Mouse (Mus musculus): ENCODE data around the gene Casz1. TPM values are rescaled to one million over a fixed set of nuclear protein-coding genes. Genes with fewer than 3 reads are reported as not detected.

Gene Casz1
- polyA plus RNA-seq, 1 experiment from 2014 or later, result 9.7 TPM

DNA sequence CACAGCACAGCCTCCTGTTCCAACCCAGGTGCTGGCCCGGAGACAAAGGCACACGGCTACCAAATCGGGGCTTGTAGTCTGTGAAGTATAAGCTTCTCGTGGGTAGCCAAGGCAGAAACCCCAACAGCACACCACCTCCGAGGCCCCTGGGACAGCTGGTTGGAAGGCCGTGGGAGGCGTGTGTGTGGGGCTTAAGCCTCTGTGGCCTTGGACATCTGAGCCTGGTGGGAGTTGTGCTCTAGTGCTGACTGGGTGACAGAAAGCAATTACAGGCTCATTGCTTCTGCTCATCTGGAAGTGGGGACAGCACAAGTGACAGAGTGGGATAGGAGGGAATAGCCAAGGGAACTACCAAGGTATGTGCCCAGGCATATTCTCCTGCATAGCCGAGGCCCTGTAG, 119.7 kb downstream of the Casz1 start:
- DNase-seq (ENCODE audit: low spot score) (no peak), ATAC-seq (no peak)
- WGBS, result 61% methylated on average over 8 of the region's 8 CpGs
- H3K27me3 ChIP-seq (replicated peaks; ENCODE audit: insufficient read depth, low read length), result no peaks in the 10 kb centered on the region
- peak overlapping the region; percentile 71 for H3K27ac ChIP-seq (ENCODE audit: low read length)
- H3K9ac ChIP-seq (replicated peaks; ENCODE audit: low read depth), result no peak overlapping the region
- no peak overlapping the region for H3K4me3 ChIP-seq (ENCODE audit: low read depth, low read length)
- no peaks in the 10 kb centered on the region for H3K9me3 ChIP-seq (ENCODE audit: low read length)
- H3K4me1 ChIP-seq (ENCODE audit: insufficient read depth, low read depth, low read length), result peaks cover 7% of the 10 kb centered on the region; the same call in 1 of the 2 replicates
- no peaks in the 10 kb centered on the region for H3K36me3 ChIP-seq (ENCODE audit: insufficient read depth, low read length)
- TF ChIP-seq CTCF (IDR thresholded peaks at IDR 0.05), result no peak
- no peak for TF ChIP-seq EP300 (IDR thresholded peaks at IDR 0.05)
- no peak overlapping the region for H3K4me2 ChIP-seq (replicated peaks; ENCODE audit: low read depth, low read length)

GRCm38 (mm10) chr4:148925589-148926359, 121.5 kb downstream of the Casz1 start:
- H3K9ac ChIP-seq (replicated peaks; ENCODE audit: low read depth), result no peak overlapping the region
- peak overlapping the region; percentile 84 for H3K27ac ChIP-seq (ENCODE audit: low read length)

GRCm38 (mm10) chr4:148926459-148926858, 122.2 kb downstream of the Casz1 start:
- ATAC-seq, result peak; percentile 73
- Histone ChIP-seq H3K9ac (replicated peaks; ENCODE audit: low read depth) (no peak overlapping the region), H3K4me1 (ENCODE audit: insufficient read depth, low read depth, low read length) (peaks cover 7% of the 10 kb centered on the region; the same call in 1 of the 2 replicates), H3K36me3 (ENCODE audit: insufficient read depth, low read length) (no peaks in the 10 kb centered on the region), H3K27me3 (replicated peaks; ENCODE audit: insufficient read depth, low read length) (no peaks in the 10 kb centered on the region), H3K4me3 (ENCODE audit: low read depth, low read length) (no peak overlapping the region), H3K27ac (ENCODE audit: low read length) (peak overlapping the region; percentile 84), H3K4me2 (replicated peaks; ENCODE audit: low read depth, low read length) (no peak overlapping the region), H3K9me3 (ENCODE audit: low read length) (no peaks in the 10 kb centered on the region)
- WGBS, result 39% methylated on average over 6 of the region's 8 CpGs
- TF ChIP-seq CTCF (IDR thresholded peaks at IDR 0.05) (no peak), EP300 (IDR thresholded peaks at IDR 0.05) (peak; percentile 86)
- DNase-seq (ENCODE audit: low spot score), result peak; percentile 72

More at GRCm38 (mm10) chr4:148925589-148926359, 121.5 kb downstream of the Casz1 start:
- H3K4me2 ChIP-seq (replicated peaks; ENCODE audit: low read depth, low read length), result no peak overlapping the region
- ATAC-seq, result peak; percentile 80
- H3K4me3 ChIP-seq (ENCODE audit: low read depth, low read length), result no peak overlapping the region
- H3K9me3 ChIP-seq (ENCODE audit: low read length), result no peaks in the 10 kb centered on the region
- peaks cover 7% of the 10 kb centered on the region; the same call in 1 of the 2 replicates for H3K4me1 ChIP-seq (ENCODE audit: insufficient read depth, low read depth, low read length)
- no peaks in the 10 kb centered on the region for H3K36me3 ChIP-seq (ENCODE audit: insufficient read depth, low read length)
- no peaks in the 10 kb centered on the region for H3K27me3 ChIP-seq (replicated peaks; ENCODE audit: insufficient read depth, low read length)
- DNase-seq (ENCODE audit: low spot score), result peak; percentile 69
- WGBS, result 24% methylated on average over 18 of the region's 18 CpGs
- no peak for TF ChIP-seq CTCF (IDR thresholded peaks at IDR 0.05)
- TF ChIP-seq EP300 (IDR thresholded peaks at IDR 0.05), result peak; percentile 95

DNA sequence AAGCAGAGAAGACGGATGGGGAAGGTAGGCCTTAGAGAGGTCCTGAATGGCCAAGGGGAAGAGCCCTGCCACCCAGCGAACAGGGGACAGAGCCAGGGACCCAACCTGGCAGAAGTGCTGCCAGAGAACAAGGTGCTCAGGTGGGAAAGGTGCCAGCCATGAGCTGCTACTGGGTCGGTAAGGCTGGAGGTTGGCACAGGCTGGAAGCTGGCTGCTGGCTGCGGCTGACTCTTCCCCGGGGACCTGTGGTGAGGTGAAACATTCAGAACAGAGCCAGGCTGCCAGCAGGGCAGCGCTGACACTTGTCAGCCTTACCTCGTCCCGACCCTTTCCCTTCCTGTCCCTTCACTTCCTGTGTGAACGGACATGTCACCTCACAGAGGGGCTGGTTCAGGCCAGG, 124.1 kb downstream of the Casz1 start:
- H3K9me3 ChIP-seq (ENCODE audit: low read length), result no peaks in the 10 kb centered on the region
- no peak for TF ChIP-seq EP300 (IDR thresholded peaks at IDR 0.05)
- H3K9ac ChIP-seq (replicated peaks; ENCODE audit: low read depth), result no peak overlapping the region
- DNase-seq (ENCODE audit: low spot score) (no peak), ATAC-seq (no peak)
- H3K4me2 ChIP-seq (replicated peaks; ENCODE audit: low read depth, low read length), result no peak overlapping the region
- H3K4me1 ChIP-seq (ENCODE audit: insufficient read depth, low read depth, low read length), result peaks cover 7% of the 10 kb centered on the region; the same call in 1 of the 2 replicates
- H3K27me3 ChIP-seq (replicated peaks; ENCODE audit: insufficient read depth, low read length), result no peaks in the 10 kb centered on the region
- no peak overlapping the region for H3K4me3 ChIP-seq (ENCODE audit: low read depth, low read length)
- H3K27ac ChIP-seq (ENCODE audit: low read length), result peak overlapping the region; percentile 66
- H3K36me3 ChIP-seq (ENCODE audit: insufficient read depth, low read length), result no peaks in the 10 kb centered on the region
- WGBS, result 24% methylated on average over 9 of the region's 9 CpGs

- Histone ChIP-seq H3K4me3 (ENCODE audit: low read depth, low read length) (no peak overlapping the region), H3K36me3 (ENCODE audit: insufficient read depth, low read length) (no peaks in the 10 kb centered on the region; the same call in 1 of the 2 replicates), H3K9me3 (ENCODE audit: low read length) (no peaks in the 10 kb centered on the region), H3K27ac (ENCODE audit: low read length) (no peak overlapping the region), H3K27me3 (replicated peaks; ENCODE audit: insufficient read depth, low read length) (no peaks in the 10 kb centered on the region), H3K9ac (replicated peaks; ENCODE audit: low read depth) (no peak overlapping the region), H3K4me2 (replicated peaks; ENCODE audit: low read depth, low read length) (no peak overlapping the region), H3K4me1 (ENCODE audit: insufficient read depth, low read depth, low read length) (peaks cover 4% of the 10 kb centered on the region; the same call in 1 of the 2 replicates)
- ATAC-seq (no peak), DNase-seq (ENCODE audit: low spot score) (no peak)
- TF ChIP-seq CTCF (IDR thresholded peaks at IDR 0.05) (no peak), EP300 (IDR thresholded peaks at IDR 0.05) (no peak)
- 87% methylated on average over 16 of the region's 16 CpGs for WGBS
Measured at GRCm38 (mm10) chr4:148928876-148929275, 124.6 kb downstream of the Casz1 start.

DNA sequence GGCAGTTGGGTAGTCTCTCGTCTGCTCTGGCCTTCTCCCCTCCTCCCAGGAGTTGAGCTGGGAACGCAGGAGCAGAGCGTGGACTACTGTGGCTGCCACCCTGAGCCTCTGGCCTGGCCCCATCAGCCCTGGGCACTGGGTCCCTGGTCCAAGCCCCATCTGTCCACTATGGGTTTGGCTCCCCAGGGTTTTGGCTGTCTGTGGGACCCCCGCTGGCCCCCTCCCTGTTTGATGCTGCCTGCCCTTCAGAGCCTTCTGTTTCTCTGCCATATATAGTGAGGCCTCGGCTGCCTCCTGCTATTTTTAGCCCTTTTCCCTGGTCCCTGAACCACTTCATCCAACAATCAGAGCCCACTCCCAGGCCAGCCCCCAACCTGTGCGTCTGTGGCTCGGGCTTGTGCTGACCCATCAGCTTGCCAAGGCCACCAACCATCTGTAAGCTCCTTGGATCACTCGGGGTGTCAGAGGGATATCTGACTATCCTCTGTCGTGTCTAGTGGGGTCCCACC, 126.5 kb downstream of the Casz1 start:
- Histone ChIP-seq H3K4me1 (ENCODE audit: insufficient read depth, low read depth, low read length) (peaks cover 8% of the 10 kb centered on the region; the same call in 1 of the 2 replicates), H3K9me3 (ENCODE audit: low read length) (no peaks in the 10 kb centered on the region)

More for the DNA sequence above, 126.5 kb downstream of the Casz1 start:
- Histone ChIP-seq H3K4me3 (ENCODE audit: low read depth, low read length) (no peak overlapping the region), H3K4me2 (replicated peaks; ENCODE audit: low read depth, low read length) (no peak overlapping the region), H3K9ac (replicated peaks; ENCODE audit: low read depth) (no peak overlapping the region; the same call in 1 of the 2 replicates), H3K27ac (ENCODE audit: low read length) (no peak overlapping the region), H3K36me3 (ENCODE audit: insufficient read depth, low read length) (no peaks in the 10 kb centered on the region; the same call in 1 of the 2 replicates), H3K27me3 (replicated peaks; ENCODE audit: insufficient read depth, low read length) (no peaks in the 10 kb centered on the region)
- no peak for DNase-seq (ENCODE audit: low spot score)
- ATAC-seq, result no peak
- no peak for TF ChIP-seq EP300 (IDR thresholded peaks at IDR 0.05)
- no peak for TF ChIP-seq CTCF (IDR thresholded peaks at IDR 0.05)
- WGBS, result 58% methylated on average over 9 of the region's 9 CpGs
